Mouse (Mus musculus) megakaryocyte, embryonic 14.5 days (primary cell): Measurements from ENCODE around the gene Ctbs. TPM values are rescaled to one million over a fixed set of nuclear protein-coding genes. Genes with fewer than 3 reads are reported as not detected.

Source experiments
- H3K27me3 ChIP-seq: replicated peaks from 2 replicates; pipeline ENCODE3; 2012; ENCODE audit warnings: inconsistent platforms
- H3K36me3 ChIP-seq: replicated peaks from 2 replicates; pipeline ENCODE3; 2012; ENCODE audit warnings: low read length, inconsistent platforms, mixed read lengths
- H3K4me1 ChIP-seq: 2 replicates; pipeline ENCODE4 v1.6.1; 2012; ENCODE audit warnings: inconsistent platforms
- H3K4me3 ChIP-seq: replicated peaks from 2 replicates; pipeline ENCODE3; 2012; ENCODE audit warnings: moderate library complexity, mild to moderate bottlenecking, inconsistent platforms
- H3K9me3 ChIP-seq: 2 replicates; pipeline ENCODE4 v1.6.1; 2012; ENCODE audit warnings: inconsistent platforms
- FLI1 ChIP-seq: IDR thresholded peaks from 2 replicates; pipeline ENCODE4 v1.6.1; 2012; ENCODE audit warnings: low read length, inconsistent platforms, mixed read lengths
- GATA1 ChIP-seq: IDR thresholded peaks from 3 replicates; pipeline ENCODE4 v1.6.1; 2012; ENCODE audit warnings: mixed read lengths, low read length, inconsistent platforms, borderline replicate concordance
- polyA plus RNA-seq: library from polyadenylated mRNA; stranded (reverse); fragments of >175 nt; gene quantifications from 2 replicates; pipeline ENCODE4 v1.2.3, GENCODE M21; 2012; ENCODE audit warnings: low replicate concordance; ENCODE audit not compliant: insufficient read depth

The Ctbs gene
- polyA plus RNA-seq, 1 experiment: 21.7 TPM

- Histone ChIP-seq H3K4me1 (peaks cover 93% of the 10 kb centered on the region), H3K4me3 (no peak overlapping the region), H3K27me3 (no peaks in the 10 kb centered on the region), H3K9me3 (peaks cover 9% of the 10 kb centered on the region; the same call in 1 of the 2 replicates), H3K36me3 (peaks cover 85% of the 10 kb centered on the region)
- TF ChIP-seq FLI1 (no peak), GATA1 (no peak)
These were observed 36.6 kb upstream of the Ctbs start for GRCm38 (mm10) chr3:146413016-146413415.

- H3K4me3 ChIP-seq: no peak overlapping the region
- H3K9me3 ChIP-seq: peaks cover 9% of the 10 kb centered on the region; the same call in 1 of the 2 replicates
- no peaks in the 10 kb centered on the region for H3K27me3 ChIP-seq
- TF ChIP-seq FLI1 (no peak), GATA1 (no peak)
- H3K36me3 ChIP-seq: peaks cover 85% of the 10 kb centered on the region
- H3K4me1 ChIP-seq: peaks cover 93% of the 10 kb centered on the region
These were observed 35.6 kb upstream of the Ctbs start for GRCm38 (mm10) chr3:146413992-146414391.

GRCm38 (mm10) chr3:146414555-146414954 lies 35.0 kb upstream of the Ctbs start:
- H3K27me3 ChIP-seq: no peaks in the 10 kb centered on the region
- peaks cover 9% of the 10 kb centered on the region; the same call in 1 of the 2 replicates for H3K9me3 ChIP-seq
- TF ChIP-seq GATA1: no peak
- no peak for TF ChIP-seq FLI1
- H3K4me3 ChIP-seq: no peak overlapping the region
- peaks cover 86% of the 10 kb centered on the region for H3K36me3 ChIP-seq
- H3K4me1 ChIP-seq: peaks cover 93% of the 10 kb centered on the region

GRCm38 (mm10) chr3:146417873-146418272 lies 31.7 kb upstream of the Ctbs start:
- peaks cover 97% of the 10 kb centered on the region for H3K4me1 ChIP-seq
- peaks cover 96% of the 10 kb centered on the region for H3K36me3 ChIP-seq
- no peak overlapping the region for H3K4me3 ChIP-seq
- H3K9me3 ChIP-seq: peaks cover 9% of the 10 kb centered on the region; the same call in 1 of the 2 replicates
- no peak for TF ChIP-seq FLI1
- no peak for TF ChIP-seq GATA1
- H3K27me3 ChIP-seq: peaks cover 3% of the 10 kb centered on the region

- H3K9me3 ChIP-seq: peaks cover 9% of the 10 kb centered on the region; the same call in 1 of the 2 replicates
- H3K36me3 ChIP-seq: peaks cover 97% of the 10 kb centered on the region
- H3K4me1 ChIP-seq: peaks cover 94% of the 10 kb centered on the region
- H3K27me3 ChIP-seq: peaks cover 3% of the 10 kb centered on the region
- peak overlapping the region; percentile 76 for H3K4me3 ChIP-seq
- TF ChIP-seq FLI1 (no peak), GATA1 (no peak)
These were observed 30.7 kb upstream of the Ctbs start for GRCm38 (mm10) chr3:146418901-146419300.

- Histone ChIP-seq H3K36me3 (peaks cover 95% of the 10 kb centered on the region), H3K4me3 (peak overlapping the region; percentile 75), H3K9me3 (peaks cover 9% of the 10 kb centered on the region; the same call in 1 of the 2 replicates), H3K4me1 (peaks cover 91% of the 10 kb centered on the region), H3K27me3 (peaks cover 3% of the 10 kb centered on the region)
- no peak for TF ChIP-seq GATA1
- no peak for TF ChIP-seq FLI1
These were observed 30.1 kb upstream of the Ctbs start for GRCm38 (mm10) chr3:146419534-146419933.

GRCm38 (mm10) chr3:146419992-146420537 lies 29.5 kb upstream of the Ctbs start:
- peaks cover 9% of the 10 kb centered on the region; the same call in 1 of the 2 replicates for H3K9me3 ChIP-seq
- TF ChIP-seq GATA1 (no peak), FLI1 (no peak)
- H3K36me3 ChIP-seq: peaks cover 94% of the 10 kb centered on the region
- peaks cover 3% of the 10 kb centered on the region for H3K27me3 ChIP-seq
- H3K4me1 ChIP-seq: peaks cover 89% of the 10 kb centered on the region
- H3K4me3 ChIP-seq: peak overlapping the region; percentile 72

- Histone ChIP-seq H3K36me3 (peaks cover 90% of the 10 kb centered on the region), H3K4me3 (peak overlapping the region; percentile 50), H3K27me3 (peaks cover 3% of the 10 kb centered on the region), H3K4me1 (peaks cover 80% of the 10 kb centered on the region), H3K9me3 (peaks cover 6% of the 10 kb centered on the region; the same call in 1 of the 2 replicates)
- TF ChIP-seq GATA1: no peak
- TF ChIP-seq FLI1: no peak
These were observed 27.8 kb upstream of the Ctbs start for GRCm38 (mm10) chr3:146421787-146422186.

GRCm38 (mm10) chr3:146423710-146424109 lies 25.9 kb upstream of the Ctbs start:
- no peak overlapping the region for H3K4me3 ChIP-seq
- H3K4me1 ChIP-seq: peaks cover 75% of the 10 kb centered on the region
- no peak for TF ChIP-seq FLI1
- no peak for TF ChIP-seq GATA1
- H3K9me3 ChIP-seq: no peaks in the 10 kb centered on the region
- H3K36me3 ChIP-seq: peaks cover 90% of the 10 kb centered on the region
- peaks cover 3% of the 10 kb centered on the region for H3K27me3 ChIP-seq

GRCm38 (mm10) chr3:146424306-146424900 lies 25.2 kb upstream of the Ctbs start:
- H3K27me3 ChIP-seq: peaks cover 3% of the 10 kb centered on the region
- H3K4me3 ChIP-seq: no peak overlapping the region
- peaks cover 90% of the 10 kb centered on the region for H3K36me3 ChIP-seq
- H3K9me3 ChIP-seq: no peaks in the 10 kb centered on the region
- peaks cover 72% of the 10 kb centered on the region for H3K4me1 ChIP-seq
- TF ChIP-seq FLI1 (no peak), GATA1 (no peak)
